Mouse (Mus musculus) cerebellum, adult 11-12 months (tissue): ENCODE results near the gene Olfr974.
"Not testable (repeated sequence)": the region's sequence is repeated elsewhere in the genome, so short reads cannot be mapped to it uniquely, and the experiment has no call there.

Experiments
- DNase-seq: peaks from one replicate; pipeline ENCODE4 v3.0.0; 2022

Gene Olfr974

DNA sequence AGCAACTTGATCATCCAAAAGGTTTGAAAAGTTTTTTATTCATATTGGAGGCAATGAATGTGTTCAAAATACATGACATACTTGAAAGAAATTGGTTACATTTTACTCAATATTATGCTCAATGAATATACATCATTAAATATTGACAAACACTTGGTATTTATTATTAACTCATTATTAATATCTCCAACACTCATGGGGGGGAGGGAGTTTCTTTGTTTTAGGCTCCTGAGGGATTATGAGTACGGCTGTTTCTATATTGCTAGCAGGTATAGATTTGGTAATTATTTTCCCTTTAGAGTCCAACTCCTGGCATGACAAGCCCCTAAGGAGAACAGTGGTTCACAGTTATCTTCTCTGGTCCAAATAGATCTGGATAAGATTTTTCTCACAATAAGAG is at the start of gene Olfr974:
Olfr974 (plus strand) TSS at position 301 of the 400 bp plus-strand sequence.
- DNase-seq, result no peak

DNA sequence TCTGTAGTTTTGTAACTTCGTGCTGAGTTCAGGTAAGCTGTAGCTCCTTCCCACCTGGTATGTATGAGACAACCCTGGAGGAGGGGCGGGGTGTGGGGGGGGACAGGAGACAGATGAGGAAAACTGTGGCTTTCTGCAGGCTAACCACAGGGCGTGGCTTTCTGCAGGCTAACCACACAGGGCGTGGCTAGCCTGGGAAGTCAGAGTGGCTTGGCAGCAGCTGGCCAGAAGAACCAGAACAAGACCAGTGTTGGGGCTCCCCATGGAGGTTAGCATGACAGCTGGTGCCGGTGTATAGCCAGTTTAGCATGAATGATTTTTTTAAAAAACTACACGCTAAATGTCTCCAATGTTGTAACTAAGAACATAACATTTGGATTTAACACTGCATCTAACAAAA is 32.2 kb upstream of the Olfr974 start:
- no peak for DNase-seq

DNA sequence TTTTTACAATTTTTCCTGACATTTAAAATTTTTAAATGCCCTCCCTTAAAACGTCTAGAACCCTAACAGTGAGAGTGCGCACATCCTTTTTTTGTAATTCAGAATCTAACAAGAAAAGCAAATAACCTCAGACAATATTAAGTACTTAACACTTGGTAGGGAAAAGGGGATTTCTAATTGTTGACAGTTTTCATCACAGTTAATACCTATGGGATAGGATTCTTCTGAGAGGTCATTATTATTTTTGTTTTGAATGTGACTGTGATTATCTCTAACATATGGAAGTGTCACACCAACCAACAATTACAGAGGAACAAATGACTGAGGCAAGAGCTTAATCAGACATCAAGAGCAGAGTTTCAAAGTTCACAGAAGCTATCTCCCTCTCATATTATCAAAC is 30.3 kb upstream of the Olfr974 start, which contains the start of gene Olfr229:
Olfr229 (plus strand) TSS at position 301 of the 400 bp plus-strand sequence.
- no peak for DNase-seq

DNA sequence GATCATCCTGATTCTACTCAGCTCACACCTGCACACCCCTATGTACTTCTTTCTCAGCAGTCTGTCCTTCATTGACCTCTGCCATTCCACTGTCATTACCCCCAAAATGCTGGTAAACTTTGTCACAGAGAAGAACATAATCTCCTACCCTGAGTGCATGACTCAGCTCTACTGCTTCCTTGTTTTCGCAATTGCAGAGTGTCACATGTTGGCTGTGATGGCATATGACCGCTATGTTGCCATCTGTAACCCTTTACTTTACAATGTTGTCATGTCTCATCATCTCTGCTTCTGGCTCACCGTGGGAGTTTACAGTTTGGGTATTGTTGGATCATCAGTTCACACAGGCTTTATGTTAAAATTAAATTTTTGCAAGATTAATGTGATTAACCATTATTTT is 27.4 kb upstream of the Olfr974 start:
- no peak for DNase-seq

DNA sequence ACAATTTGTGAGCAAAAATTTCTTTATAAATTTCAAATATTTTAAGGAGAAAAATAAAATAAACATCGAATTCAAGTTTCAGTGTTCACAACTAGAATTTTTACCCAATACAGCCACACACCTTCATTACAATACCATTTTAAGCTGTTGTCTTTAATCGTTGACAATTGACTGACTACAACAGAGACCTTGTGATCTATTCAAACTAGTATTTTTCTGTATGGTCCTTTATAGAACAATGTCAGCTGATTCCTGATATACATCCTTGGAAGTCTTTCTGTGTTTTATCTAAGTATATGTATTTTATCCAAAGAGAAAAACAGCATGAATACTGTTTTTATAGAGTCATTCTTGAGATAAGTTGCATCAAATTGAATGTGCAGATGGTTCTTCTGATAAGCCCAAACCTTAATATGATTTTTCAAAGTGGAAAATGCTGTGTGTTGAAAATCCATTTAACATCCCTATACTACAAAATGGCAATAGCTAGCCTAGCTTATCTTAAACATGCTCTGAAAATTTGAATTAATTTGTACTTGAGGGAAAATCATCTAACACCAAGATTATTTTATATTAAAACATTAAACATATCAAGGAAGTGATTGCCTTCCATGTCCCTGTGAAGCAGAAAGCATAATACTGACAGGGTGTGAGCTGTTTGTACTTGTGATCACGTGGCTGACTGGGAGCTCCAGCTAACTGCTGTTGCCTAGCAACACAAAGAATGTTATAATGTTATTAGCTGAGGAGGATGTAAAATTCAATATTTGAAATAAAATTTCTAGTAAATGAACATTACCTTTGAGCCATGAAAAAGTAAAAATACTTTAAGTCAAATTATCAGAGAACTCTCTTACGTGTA is 9.1 kb upstream of the Olfr974 start:
- not testable (repeated sequence) for DNase-seq

DNA sequence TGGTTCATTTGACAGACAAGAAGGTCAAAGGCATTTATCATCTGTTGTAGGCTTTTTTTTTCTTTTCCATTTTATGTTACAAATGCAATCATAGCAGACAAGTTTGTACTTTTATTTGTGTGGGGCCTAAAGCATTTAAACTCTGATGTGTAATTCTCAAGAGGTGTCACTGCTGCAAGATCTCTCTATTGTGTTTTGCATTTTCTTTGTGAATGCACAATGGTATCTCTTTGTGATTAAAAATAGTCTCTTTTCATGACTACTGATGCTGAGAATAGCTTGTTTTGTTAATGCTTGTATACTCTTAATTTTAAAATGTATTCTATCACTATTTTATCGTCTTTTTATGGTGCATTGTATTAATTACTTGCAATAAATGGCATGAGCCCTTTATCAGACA is 8.5 kb upstream of the Olfr974 start:
- DNase-seq, result not testable (repeated sequence)

DNA sequence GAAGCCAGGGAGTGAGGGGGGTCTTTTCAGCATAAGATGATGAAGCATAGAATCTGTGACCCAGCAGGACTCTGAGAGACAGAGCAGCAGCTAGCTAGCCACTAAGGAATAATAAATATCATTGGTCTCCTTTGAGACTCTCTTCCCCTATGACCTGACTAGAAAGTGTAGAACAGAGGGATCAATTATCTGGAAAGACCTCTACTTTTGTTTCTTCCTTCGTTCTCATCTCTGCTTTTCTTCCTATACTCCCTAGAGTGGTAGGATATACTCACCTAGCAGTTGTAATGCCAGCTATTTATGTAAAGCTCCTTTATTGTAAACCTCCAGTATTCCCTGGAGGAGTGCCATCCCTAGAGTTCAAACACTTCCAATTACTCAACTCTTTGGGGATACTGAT is 14.6 kb downstream of the Olfr974 start, which contains the start of gene Olfr975:
Olfr975 (minus strand) TSS at position 101 of the 400 bp plus-strand sequence.
- no peak for DNase-seq

DNA sequence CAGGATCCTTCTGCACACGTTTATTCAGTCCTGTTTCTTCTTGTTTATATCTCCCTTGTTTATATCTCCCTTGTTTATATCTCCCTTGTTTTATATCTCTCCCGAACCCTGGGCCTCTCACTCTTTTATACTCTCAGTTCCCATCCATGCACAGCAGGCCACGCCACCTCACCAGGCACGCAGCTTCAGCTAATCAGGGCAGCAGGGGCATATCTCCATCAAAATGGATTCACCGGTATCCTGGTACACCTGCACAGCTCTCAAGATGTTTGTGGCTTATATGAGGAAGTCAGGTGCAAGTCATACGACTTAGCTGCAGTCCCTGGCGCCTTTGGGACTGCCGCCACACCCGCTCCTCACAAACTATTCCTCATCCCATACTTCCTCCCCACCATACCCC is 23.7 kb downstream of the Olfr974 start, which contains the start of gene Olfr976:
Olfr976 (minus strand) TSS at position 101 of the 400 bp plus-strand sequence.
- DNase-seq, result not testable (repeated sequence)

DNA sequence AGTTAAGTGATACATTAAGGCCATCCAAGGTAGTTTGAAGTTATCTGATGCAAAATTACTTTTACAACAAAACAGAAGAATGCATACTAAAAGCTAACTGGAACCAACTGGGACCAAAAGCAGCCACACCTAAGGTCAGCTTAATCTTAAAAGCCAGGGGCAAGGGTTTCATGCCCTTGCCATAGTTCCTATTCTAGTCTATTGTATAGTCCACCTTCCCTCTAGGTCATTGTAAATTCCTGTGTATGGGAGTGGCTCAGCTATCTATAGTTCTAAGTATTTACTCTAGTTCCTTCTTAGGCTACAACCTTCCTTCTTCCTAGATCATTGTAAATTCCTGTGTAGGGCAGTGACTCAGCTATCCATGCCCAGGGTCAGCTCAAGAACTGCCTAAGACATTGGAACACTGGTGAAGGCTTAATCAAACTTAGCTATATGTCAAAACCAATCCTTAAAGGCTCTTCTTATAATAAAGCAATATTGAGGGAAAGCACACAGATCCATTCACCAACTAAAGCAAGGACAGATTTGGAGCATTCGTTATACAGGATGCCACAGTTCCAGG is 39.4 kb downstream of the Olfr974 start:
- DNase-seq, result not testable (repeated sequence)

DNA sequence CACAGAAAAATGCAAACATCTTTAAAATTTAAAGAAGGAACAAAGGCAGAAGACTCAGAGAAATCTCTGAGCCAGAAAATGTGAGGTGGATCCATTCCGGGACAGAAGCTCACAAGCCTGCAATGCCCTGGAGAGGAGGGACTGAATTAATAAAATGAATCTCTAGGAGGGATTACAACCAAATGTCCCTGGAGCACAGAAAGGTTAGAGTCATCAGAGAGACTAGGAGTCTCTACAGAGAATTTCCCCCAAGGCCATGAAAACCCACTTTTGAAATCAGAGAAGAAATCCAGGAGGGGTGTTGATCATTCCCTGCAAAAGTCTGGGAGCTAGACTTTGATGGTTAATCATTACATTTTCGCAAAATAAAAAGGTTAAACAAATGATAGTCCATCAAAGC is 54.5 kb downstream of the Olfr974 start, which contains the start of gene Olfr978:
Olfr978 (plus strand) TSS at position 301 of the 400 bp plus-strand sequence.
- no peak for DNase-seq
